Mouse (Mus musculus) forebrain, embryonic 15.5 days (tissue): ENCODE measurements around the gene Tmem222. TPM values are rescaled to one million over a fixed set of nuclear protein-coding genes. Genes with fewer than 3 reads are reported as not detected.

Experiments used
- ATAC-seq: fragments of 200-750 bp; cut with Nextera tagmentation; replicated peaks from 2 replicates; pipeline ENCODE4 v1.8.0; 2017; ENCODE audit warnings: mild to moderate bottlenecking, moderate TSS enrichment, moderate library complexity
- H3K27ac ChIP-seq: fragments of 300-500 bp; sonication (generic); replicated peaks from 2 replicates; pipeline ENCODE4 v1.5.1; 2015; ENCODE audit warnings: mild to moderate bottlenecking, inconsistent platforms
- H3K27me3 ChIP-seq: fragments of 300-500 bp; sonication (generic); 2 replicates; pipeline ENCODE4 v1.6.1; 2015; ENCODE audit warnings: inconsistent platforms
- H3K36me3 ChIP-seq: fragments of 300-500 bp; sonication (generic); 2 replicates; pipeline ENCODE4 v1.6.1; 2015; ENCODE audit warnings: mild to moderate bottlenecking, inconsistent platforms
- H3K4me1 ChIP-seq: fragments of 300-500 bp; sonication (generic); 2 replicates; pipeline ENCODE4 v1.6.1; 2015; ENCODE audit warnings: inconsistent platforms
- H3K4me2 ChIP-seq: fragments of 300-500 bp; sonication (generic); replicated peaks from 2 replicates; pipeline ENCODE4 v1.6.1; 2015; ENCODE audit warnings: mild to moderate bottlenecking, inconsistent platforms
- H3K4me3 ChIP-seq: fragments of 300-500 bp; sonication (generic); 2 replicates; pipeline ENCODE4 v1.5.1; 2015; ENCODE audit warnings: mild to moderate bottlenecking, inconsistent platforms
- H3K9ac ChIP-seq: fragments of 300-500 bp; sonication (generic); replicated peaks from 2 replicates; pipeline ENCODE4 v1.6.1; 2015; ENCODE audit warnings: mild to moderate bottlenecking, inconsistent platforms
- H3K9me3 ChIP-seq: fragments of 300-500 bp; sonication (generic); 2 replicates; pipeline ENCODE4 v1.6.1; 2016; ENCODE audit warnings: inconsistent platforms
- WGBS: fragments of 180-500 bp; shearing (Covaris S2); methylation state at CpG from one replicate; pipeline ENCODE4 v1.1.7; 2015; ENCODE audit warnings: mixed read lengths; 5-methylcytosine and 5-hydroxymethylcytosine counted together
- polyA plus RNA-seq: library from polyadenylated mRNA; unstranded; fragments of >200 nt; fragmentation: Nextera tagmentation; extraction: Ambion mirVana; gene quantifications from 2 replicates; pipeline ENCODE4 v1.2.1, GENCODE M21; 2015

Tmem222 gene
- polyA plus RNA-seq, 1 experiment from 2014 or later = 112 TPM

DNA sequence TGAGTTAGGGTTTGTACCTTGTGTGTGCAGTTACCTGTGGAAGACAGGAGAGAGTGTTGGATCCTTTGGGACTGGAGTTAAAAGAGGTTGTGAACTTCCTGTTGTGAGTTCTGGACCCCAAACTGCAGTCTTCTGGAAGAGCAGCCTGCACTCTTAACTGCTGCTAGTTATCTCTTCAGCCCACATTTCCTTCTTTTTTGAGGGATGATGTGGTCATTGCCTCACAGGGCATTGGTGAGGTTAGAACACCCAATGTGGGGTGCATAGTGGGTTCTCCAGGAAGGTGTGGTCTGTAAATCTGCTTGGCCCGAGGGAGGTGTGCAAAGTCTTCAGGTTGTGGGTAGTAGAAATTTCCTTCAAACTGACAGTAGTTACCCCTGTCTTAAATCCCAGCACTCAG lies 33.3 kb downstream of the Tmem222 start:
- ATAC-seq = no peak
- H3K9ac ChIP-seq = no peak overlapping the region
- H3K4me1 ChIP-seq = peaks cover 9% of the 10 kb centered on the region; the same call in 1 of the 2 replicates
- no peak overlapping the region for H3K4me3 ChIP-seq
- H3K9me3 ChIP-seq = no peaks in the 10 kb centered on the region
- no peaks in the 10 kb centered on the region for H3K36me3 ChIP-seq
- peaks cover 65% of the 10 kb centered on the region for H3K27me3 ChIP-seq
- H3K27ac ChIP-seq = no peak overlapping the region
- no peak overlapping the region for H3K4me2 ChIP-seq
- 95% methylated on average over 1 of the region's 1 CpGs for WGBS

DNA sequence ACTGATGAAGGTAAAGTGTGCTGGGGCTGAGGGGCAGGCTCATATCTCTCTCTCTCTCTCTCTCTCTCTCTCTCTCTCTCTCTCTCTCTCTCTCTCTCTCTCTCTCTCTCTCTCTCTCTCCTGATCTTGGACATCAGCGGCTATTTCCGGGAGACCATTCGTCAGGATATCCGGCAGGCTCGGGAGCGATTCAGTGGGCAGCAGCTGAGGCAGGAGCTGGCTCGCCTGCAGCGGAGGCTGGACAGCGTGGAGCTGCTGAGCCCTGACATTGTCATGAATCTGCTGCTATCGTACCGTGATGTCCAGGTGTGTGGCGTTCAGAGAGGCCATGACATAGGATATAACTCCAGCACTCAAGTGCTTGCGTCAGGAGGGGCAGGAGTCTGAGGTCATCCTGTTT lies 34.1 kb downstream of the Tmem222 start:
- Histone ChIP-seq H3K27me3 (peaks cover 64% of the 10 kb centered on the region), H3K9ac (no peak overlapping the region), H3K27ac (no peak overlapping the region), H3K4me2 (no peak overlapping the region), H3K4me1 (peaks cover 9% of the 10 kb centered on the region; the same call in 1 of the 2 replicates), H3K36me3 (no peaks in the 10 kb centered on the region), H3K9me3 (no peaks in the 10 kb centered on the region), H3K4me3 (no peak overlapping the region)
- 63% methylated on average over 13 of the region's 13 CpGs for WGBS
- no peak for ATAC-seq

DNA sequence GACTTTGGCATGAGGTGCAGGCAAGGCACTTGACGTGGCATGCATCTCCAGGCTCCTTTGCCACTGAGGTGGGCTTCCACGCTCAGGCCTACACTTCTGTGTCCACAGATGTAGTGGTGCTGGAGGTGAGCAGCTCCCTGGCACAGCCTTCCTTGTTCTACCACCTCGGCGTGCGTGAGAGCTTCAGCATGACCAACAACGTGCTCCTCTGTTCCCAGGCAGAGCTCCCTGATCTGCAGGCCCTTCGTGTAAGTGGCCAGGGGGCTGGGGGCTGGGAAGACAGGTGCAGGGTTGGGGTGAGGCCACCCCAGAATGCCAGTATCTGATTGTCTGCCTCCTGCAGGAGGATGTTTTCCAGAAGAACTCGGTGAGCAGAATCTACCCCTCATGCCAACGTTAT lies 34.9 kb downstream of the Tmem222 start:
- WGBS = 54% methylated on average over 9 of the region's 9 CpGs
- H3K4me2 ChIP-seq = no peak overlapping the region
- H3K9ac ChIP-seq = no peak overlapping the region
- no peak overlapping the region for H3K27ac ChIP-seq
- H3K27me3 ChIP-seq = peaks cover 57% of the 10 kb centered on the region
- no peak for ATAC-seq
- no peaks in the 10 kb centered on the region for H3K36me3 ChIP-seq
- H3K4me3 ChIP-seq = no peak overlapping the region
- H3K4me1 ChIP-seq = peaks cover 9% of the 10 kb centered on the region; the same call in 1 of the 2 replicates
- H3K9me3 ChIP-seq = no peaks in the 10 kb centered on the region

DNA sequence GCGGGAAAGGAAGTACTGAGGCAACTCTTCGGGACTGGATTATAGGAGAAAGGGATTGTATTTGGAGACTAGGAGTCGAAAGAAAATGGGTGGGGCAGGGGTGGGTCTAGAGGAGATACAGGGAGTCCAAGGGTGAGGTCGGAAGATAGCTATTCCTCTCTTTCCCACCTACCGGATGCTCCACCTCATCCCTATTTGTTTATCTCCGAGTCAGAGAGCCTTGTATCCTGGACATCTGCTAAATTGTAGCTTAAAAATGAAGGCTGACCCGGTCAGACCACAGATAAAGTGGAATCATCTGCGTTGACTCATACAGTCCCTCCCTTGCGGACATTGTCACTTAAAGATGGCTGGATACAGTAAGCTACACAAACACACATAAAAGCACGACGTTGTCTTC lies 35.7 kb downstream of the Tmem222 start:
- H3K27me3 ChIP-seq = peaks cover 51% of the 10 kb centered on the region

DNA sequence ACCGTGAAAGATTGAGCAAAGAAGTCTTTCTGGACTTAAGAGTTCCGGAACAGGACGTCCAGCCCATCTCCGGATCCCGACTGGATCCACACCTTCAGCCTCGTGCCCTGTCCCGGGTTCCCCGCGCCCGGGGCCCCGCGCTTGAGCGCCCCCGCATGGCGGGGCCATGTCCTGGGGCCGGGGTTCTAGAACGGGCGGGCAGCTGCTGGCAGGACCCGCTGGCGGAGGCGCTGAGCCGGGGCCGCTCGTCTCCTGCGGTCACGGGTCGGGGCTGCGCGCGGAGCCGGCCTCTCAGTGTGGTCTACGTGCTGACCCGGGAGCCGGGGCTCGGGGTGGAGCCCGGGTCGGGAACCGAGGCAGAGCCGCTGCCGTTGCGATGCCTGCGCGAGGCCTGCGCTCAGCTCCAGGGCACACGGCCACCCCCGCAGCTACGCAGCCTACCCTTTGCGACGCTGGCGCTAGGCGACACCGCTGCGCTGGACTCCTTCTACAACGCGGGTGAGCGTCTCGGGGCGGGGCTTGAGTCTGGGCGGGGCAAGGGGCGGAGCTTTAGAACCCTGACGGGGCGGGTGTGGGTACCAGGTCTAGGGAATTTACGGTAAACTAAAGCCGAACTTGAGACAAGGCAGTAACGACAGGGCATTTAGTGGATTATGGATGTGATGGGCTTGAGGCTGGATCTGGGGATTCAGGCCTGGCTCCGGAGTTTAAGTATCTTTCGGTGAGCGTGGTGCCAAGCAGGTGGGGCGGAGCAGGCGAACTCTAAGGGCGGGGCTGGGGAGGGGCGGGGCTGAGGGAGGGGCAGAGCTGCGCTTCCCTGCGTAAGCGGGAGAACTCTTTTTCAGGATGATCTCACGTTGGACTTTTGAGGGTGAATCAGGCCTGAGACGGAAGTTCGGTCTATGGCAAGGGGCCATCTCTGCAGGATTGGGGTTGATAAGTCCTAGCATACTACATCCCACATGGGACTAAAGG lies 36.4 kb downstream of the Tmem222 start:
- Histone ChIP-seq H3K4me2 (peak overlapping the region; percentile 64), H3K4me1 (peaks cover 9% of the 10 kb centered on the region; the same call in 1 of the 2 replicates), H3K9me3 (no peaks in the 10 kb centered on the region), H3K27ac (no peak overlapping the region), H3K9ac (peak overlapping the region; percentile 29), H3K36me3 (no peaks in the 10 kb centered on the region), H3K27me3 (peaks cover 49% of the 10 kb centered on the region), H3K4me3 (peak overlapping the region; percentile 46)
- WGBS = under 1% methylated on average over 77 of the region's 78 CpGs
- ATAC-seq = peak; percentile 94

More for the DNA sequence above, 35.7 kb downstream of the Tmem222 start:
- Histone ChIP-seq H3K27ac (no peak overlapping the region), H3K4me2 (peak overlapping the region; percentile 64), H3K4me1 (peaks cover 9% of the 10 kb centered on the region; the same call in 1 of the 2 replicates), H3K4me3 (peak overlapping the region; percentile 46; the same call in 1 of the 2 replicates), H3K9me3 (no peaks in the 10 kb centered on the region), H3K9ac (no peak overlapping the region), H3K36me3 (no peaks in the 10 kb centered on the region)
- WGBS = 33% methylated on average over 11 of the region's 11 CpGs
- ATAC-seq = no peak

DNA sequence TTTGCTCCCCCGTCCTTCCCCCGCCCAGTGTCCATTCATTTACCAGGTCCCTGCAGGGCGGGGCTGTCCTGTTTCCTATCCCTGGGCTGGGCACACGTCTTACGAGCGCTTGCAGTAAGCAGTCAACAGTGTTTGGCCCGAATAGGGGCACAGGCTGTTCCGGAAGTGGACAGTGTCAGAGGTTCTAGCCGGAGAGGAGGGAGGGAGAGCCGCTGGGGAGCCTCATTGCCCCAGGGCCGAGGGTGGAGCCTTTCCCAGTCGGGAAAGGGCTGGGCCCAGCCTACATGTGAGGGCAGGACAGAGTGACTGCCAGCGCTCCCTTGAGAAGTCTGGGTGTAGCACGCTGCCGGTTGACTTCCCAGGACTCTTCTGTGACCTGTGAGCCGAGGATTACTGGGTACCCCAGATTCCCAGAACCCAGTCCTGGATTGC lies 37.1 kb downstream of the Tmem222 start, which contains the start of gene Map3k6:
Gene Map3k6, plus strand, starts transcription at position 329 of the 432 bp plus-strand sequence.
- WGBS = 2% methylated on average over 16 of the region's 16 CpGs

DNA sequence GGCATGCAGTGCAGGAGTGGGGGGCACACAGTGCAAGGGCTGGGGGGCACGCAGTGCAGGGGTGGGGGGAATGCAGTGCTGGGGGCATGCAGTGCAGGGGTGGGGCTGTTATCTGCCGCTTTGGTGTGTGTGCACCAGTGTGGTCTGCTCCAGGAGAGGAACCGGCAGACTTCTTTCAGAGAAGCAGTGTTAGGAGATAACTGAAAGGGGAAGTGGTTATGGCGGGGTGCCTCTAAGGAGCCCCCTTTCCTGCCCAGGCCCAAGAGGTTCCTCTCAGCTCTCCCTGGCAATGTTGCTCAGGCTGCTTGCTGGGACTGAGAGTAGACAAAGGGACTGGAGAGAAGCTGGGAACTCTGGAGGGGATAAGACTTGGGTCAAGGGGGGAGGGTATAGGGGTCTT lies 39.7 kb downstream of the Tmem222 start:
- no peak overlapping the region for H3K27ac ChIP-seq
- 88% methylated on average over 4 of the region's 4 CpGs for WGBS
- H3K27me3 ChIP-seq = peaks cover 36% of the 10 kb centered on the region
- H3K4me2 ChIP-seq = no peak overlapping the region
- no peaks in the 10 kb centered on the region for H3K36me3 ChIP-seq
- H3K9me3 ChIP-seq = no peaks in the 10 kb centered on the region
- peaks cover 9% of the 10 kb centered on the region; the same call in 1 of the 2 replicates for H3K4me1 ChIP-seq
- H3K4me3 ChIP-seq = no peak overlapping the region
- H3K9ac ChIP-seq = no peak overlapping the region
- ATAC-seq = no peak

More for the DNA sequence above, 37.1 kb downstream of the Tmem222 start, which contains the start of gene Map3k6:
- Histone ChIP-seq H3K36me3 (no peaks in the 10 kb centered on the region), H3K9ac (peak within 1 kb of the TSS; percentile 29), H3K4me2 (peak within 1 kb of the TSS; percentile 64), H3K4me1 (peaks cover 9% of the 10 kb centered on the region; the same call in 1 of the 2 replicates), H3K9me3 (no peaks in the 10 kb centered on the region), H3K4me3 (peak within 1 kb of the TSS; percentile 46), H3K27me3 (peaks cover 46% of the 10 kb centered on the region), H3K27ac (no peak within 1 kb of the TSS)
- ATAC-seq = peak; percentile 4; the same call in 1 of the 2 replicates

DNA sequence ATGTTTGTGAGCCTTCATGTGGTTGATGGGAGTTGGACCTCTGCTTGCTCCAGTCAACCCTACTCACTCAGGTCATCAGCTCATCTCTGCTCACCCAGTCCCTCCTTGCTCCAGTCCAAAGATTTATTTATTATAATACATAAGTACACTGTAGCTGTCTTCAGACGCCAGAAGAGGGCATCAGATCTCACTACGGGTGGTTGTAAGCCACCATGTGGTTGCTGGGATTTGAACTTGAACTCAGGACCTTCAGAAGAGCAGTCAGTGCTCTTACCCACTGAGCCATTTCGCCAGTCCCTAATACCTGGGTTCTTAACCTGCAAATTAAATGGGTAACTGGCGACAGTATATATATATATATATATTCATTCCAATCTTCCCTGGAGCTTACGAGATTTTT lies 42.2 kb downstream of the Tmem222 start:
- no peaks in the 10 kb centered on the region for H3K9me3 ChIP-seq
- H3K27ac ChIP-seq = no peak overlapping the region
- no peak overlapping the region for H3K9ac ChIP-seq
- H3K4me3 ChIP-seq = no peak overlapping the region
- 85% methylated on average over 5 of the region's 5 CpGs for WGBS
- no peaks in the 10 kb centered on the region for H3K36me3 ChIP-seq
- no peak overlapping the region for H3K4me2 ChIP-seq
- no peaks in the 10 kb centered on the region for H3K4me1 ChIP-seq
- peaks cover 12% of the 10 kb centered on the region; the same call in 1 of the 2 replicates for H3K27me3 ChIP-seq
- ATAC-seq = no peak

DNA sequence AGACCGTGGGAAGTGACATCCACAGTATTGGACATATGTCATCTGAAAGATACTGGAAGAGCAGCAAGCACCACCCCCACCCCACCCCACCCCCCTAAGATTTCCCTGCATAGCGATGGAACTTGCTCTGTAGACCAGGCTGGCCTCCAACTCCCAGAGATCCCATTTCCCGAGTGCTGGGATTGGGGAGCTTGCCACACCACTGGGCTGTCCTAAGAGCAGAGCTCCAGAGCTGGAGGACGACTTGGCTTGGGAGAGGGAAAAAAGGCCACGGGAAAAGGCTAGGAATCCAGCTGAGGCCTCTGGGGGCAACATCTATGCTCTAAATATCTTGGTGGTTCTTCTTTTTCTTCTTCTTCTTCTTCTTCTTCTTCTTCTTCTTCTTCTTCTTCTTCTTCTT lies 42.8 kb downstream of the Tmem222 start:
- WGBS = 54% methylated on average over 5 of the region's 5 CpGs
- no peak for ATAC-seq
- Histone ChIP-seq H3K27ac (no peak overlapping the region), H3K36me3 (no peaks in the 10 kb centered on the region), H3K4me2 (no peak overlapping the region), H3K4me1 (no peaks in the 10 kb centered on the region), H3K9me3 (no peaks in the 10 kb centered on the region), H3K27me3 (peaks cover 6% of the 10 kb centered on the region; the same call in 1 of the 2 replicates), H3K9ac (no peak overlapping the region), H3K4me3 (no peak overlapping the region)

DNA sequence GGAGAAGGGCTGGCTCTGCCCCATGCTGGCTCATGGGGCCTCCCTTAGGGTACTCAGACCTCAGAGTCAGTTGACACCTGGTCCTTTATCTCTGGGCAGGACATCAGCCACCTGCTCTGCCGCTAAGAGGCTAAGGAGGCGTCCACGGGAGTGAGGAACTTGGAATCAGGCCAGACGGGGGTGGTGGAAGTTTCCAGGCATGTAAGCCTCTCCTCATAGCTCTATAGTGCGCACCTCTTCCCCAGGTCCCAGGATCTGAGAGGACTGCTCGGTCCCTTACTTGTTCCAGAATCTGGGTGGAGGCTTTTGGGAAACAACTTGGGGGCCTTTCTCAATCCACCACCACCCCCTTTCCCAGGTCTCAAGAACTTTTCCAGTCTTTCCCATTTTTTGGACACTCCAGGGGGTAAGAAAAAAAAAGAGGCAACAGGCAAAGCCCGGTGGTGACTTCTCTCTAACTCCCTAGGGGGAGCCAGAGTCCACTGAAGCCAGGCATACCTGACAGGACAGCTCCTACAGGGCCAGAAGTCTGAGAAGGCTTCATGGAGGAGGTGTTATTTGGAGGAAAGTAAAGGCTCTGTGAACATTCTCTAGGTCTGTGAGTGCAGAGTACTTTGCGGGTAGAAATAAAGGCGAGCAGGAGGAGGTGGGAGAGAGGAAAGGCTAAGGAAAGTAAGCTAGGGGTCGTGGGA lies 44.2 kb downstream of the Tmem222 start:
- no peak overlapping the region for H3K4me3 ChIP-seq
- no peaks in the 10 kb centered on the region for H3K9me3 ChIP-seq
- no peak overlapping the region for H3K27ac ChIP-seq
- ATAC-seq = no peak
- no peaks in the 10 kb centered on the region for H3K4me1 ChIP-seq
- H3K4me2 ChIP-seq = no peak overlapping the region
- no peaks in the 10 kb centered on the region for H3K36me3 ChIP-seq
- 33% methylated on average over 10 of the region's 10 CpGs for WGBS
- no peak overlapping the region for H3K9ac ChIP-seq
- H3K27me3 ChIP-seq = no peaks in the 10 kb centered on the region

DNA sequence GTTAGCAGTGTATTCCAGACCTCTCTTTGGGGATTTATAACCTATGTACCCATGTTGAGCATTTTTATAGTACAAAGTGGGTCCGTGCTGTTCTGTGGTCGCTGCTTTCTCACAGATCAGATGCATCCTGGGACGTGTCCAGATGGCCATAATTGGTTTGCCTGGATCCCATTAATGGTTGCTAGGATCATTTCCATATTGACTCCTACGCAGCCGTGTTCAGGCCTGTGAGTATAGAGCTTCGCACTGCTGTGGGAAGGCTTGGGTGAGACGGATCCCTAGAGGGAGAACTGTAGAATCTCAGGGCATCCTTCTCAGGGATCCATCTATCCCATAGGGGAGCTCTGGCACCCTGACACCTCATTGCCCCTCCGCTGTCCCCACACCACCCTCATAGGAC lies 48.0 kb downstream of the Tmem222 start:
- Histone ChIP-seq H3K36me3 (no peaks in the 10 kb centered on the region), H3K4me3 (no peak overlapping the region), H3K9ac (no peak overlapping the region), H3K4me1 (no peaks in the 10 kb centered on the region), H3K9me3 (no peaks in the 10 kb centered on the region), H3K4me2 (no peak overlapping the region), H3K27ac (no peak overlapping the region), H3K27me3 (no peaks in the 10 kb centered on the region)
- 72% methylated on average over 8 of the region's 8 CpGs for WGBS
- no peak for ATAC-seq

DNA sequence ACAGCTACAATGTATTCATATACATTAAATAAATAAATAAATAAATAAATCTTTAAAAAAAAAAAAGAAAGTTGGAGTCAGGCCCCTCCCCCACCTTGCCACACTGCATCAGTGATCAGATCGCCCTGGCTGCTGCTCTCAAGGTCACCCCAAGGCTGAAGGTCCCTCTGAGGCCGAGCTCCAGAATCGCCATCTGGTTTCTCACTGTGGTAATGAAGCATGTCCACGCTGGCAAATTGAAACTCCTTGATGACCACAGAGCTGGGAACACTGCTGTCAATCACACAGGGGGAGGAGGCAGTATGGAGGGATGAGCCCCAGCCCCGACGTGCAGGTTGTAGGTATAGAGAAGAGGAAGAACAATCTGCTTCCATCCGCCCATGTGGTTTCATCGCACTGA lies 50.0 kb downstream of the Tmem222 start:
- H3K36me3 ChIP-seq = no peaks in the 10 kb centered on the region
- no peak for ATAC-seq
- H3K4me3 ChIP-seq = no peak overlapping the region
- H3K4me1 ChIP-seq = no peaks in the 10 kb centered on the region
- H3K27ac ChIP-seq = no peak overlapping the region
- 78% methylated on average over 8 of the region's 8 CpGs for WGBS
- no peaks in the 10 kb centered on the region for H3K9me3 ChIP-seq
- H3K4me2 ChIP-seq = no peak overlapping the region
- no peak overlapping the region for H3K9ac ChIP-seq
- H3K27me3 ChIP-seq = no peaks in the 10 kb centered on the region
